Mouse (Mus musculus) gastrocnemius, postnatal 10 days (tissue): ENCODE results near the gene Rfx2. TPM values are rescaled to one million over a fixed set of nuclear protein-coding genes. Genes with fewer than 3 reads are reported as not detected.

Source experiments
- DNase-seq: peaks from one replicate; pipeline ENCODE4 v3.0.0; 2021; ENCODE audit warnings: mixed read lengths
- long read RNA-seq, 2 experiments: library from polyadenylated mRNA; stranded (forward); transcript quantifications; one replicate each; pipeline ENCODE4 v2.0.0; 2021
- total RNA-seq, 2 experiments: library from RNA; stranded (reverse); gene quantifications; 2 replicates each; pipeline ENCODE4 v1.2.3; 2021

Rfx2 gene
- 1 to 10 TPM; 2.6 to 5.5 TPM for total RNA-seq
- long read RNA-seq, experiment 1, partial matches to known transcripts: 5 of 9 reads
- long read RNA-seq, experiment 1, other reads (novel, unspliced or antisense): 2 of 9 reads
- long read RNA-seq, experiment 2, partial matches to known transcripts: 0 of 5 reads
- long read RNA-seq, experiment 2, other reads (novel, unspliced or antisense): 1 of 5 reads

DNA sequence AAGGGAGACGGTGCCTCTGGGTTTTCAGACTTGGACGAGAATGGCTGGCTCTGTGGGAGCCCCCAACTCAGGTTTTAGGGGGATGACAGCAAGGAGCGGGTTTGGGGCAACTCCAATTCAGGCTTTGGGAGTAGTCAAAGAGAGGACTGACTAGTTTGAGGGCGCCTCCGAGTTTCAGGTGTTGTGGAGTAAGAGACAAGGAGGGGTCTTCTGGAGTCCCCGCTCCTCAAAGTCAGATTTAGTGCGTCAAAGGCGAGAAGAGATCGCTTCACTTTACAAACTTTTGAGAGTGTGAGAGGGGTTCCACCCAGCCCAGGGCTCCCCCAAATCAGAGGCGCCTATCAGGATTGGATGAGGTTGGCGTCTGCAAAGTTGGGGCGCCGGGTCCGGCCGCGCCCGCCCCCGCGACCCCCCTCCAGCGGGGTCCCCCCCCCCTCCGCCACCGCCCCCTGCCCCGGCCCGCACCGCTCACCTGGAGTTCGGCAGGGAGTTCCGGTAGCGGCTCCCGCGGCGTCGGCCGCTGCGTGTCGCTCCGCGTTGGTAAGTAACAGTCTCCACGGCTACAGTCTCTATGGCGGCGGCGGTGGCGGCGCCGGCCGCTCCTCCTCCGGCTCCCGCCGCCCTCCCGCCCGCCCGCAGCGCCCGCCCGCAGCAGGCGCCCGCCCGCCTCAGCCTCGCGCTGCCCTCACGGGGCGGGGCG is at the start of gene Rfx2:
Gene Rfx2 (minus strand): TSS at position 603 of the 700 bp plus-strand sequence.
- DNase-seq: no peak

DNA sequence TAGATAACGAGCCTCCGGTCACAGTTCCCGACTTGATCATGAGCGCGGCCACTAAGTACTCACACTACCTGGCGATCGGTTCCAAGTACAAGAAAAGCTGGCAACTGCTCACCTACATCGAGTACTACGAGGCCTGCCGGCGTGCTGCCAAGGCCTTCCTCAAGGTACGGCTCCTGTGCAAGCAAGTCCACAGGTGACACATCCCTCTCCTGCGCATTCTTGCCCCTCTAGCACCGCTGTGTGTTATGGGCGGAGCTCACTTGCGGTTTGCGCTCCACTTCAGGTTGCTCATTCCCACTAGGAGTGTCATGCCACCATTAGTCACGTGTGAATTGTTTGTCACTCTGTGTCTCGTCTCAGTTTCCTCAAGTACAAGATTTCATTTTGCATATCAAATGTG is 46.6 kb upstream of the Rfx2 start:
- DNase-seq: no peak

DNA sequence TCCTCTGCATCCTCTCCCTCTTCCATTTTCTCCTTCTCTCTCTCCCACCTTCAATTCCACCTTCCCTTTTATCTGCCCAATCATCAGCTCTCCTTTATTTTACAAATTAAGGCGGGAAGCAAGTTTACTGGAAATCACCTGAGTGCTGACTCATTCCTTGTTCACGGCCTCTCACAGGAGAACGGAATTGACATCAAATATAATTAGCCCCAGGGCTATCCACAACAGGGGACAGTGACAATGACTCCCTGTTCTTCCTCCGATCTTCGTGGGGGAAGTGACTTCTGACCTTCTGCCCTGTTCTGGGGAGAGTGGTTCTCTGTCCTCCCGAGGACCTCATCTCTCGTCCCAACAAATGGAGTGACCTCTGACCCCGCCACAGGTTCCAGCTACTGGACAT is 46.2 kb upstream of the Rfx2 start:
- DNase-seq: no peak

DNA sequence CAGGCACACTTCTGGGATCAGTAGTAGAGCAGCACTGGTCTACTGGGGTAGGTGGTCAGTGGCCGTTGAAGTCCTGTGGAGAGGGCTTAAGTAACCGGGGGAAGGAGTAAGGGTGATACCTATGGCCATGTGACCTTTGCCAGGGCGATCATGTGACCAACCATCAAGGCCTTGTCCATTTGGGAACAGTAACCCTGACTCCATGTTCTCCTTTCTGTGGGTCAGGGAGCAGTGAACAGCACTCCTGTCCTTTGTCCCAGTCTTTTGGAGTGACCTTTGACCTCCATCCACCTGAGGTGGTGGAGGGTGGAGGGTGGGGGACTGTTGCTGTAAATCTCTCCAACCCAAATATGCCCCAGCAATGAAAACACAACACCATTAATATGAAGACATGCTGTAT is 45.7 kb upstream of the Rfx2 start:
- DNase-seq: no peak

DNA sequence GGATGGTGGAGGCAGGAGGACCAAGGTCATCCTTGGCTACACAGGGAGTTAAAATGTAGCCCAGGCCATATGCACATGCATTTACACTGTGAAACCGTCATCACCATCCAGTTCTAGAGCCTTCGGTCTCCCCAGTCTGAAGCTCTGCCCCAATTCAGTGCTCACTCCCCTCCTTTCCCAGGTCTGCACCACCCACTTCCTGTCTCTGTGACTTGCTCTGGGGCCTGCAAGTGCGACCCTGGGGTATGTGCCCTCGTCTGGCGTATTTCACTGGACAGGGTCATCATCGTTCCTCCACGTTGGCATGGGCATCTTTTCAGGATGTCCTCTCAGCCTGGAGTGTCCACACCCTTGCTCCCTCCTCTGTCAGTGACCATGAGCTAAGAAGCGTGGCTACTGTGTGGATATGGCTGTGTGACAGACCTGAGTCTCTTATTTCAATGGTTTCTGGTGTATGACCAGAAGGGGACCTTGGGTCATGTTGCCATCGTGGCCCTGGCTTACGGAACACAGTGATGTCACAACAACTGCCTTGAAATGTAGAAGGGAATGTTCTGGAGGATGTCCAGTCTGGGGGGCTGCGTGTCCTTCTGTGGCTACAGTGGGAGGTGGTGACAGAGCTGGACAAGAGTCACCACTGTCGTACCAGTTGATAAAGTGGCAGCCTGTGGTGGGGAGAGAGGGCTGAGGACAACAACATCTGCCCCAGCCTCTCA is 44.3 kb upstream of the Rfx2 start, which contains the start of gene 1700061G19Rik:
Gene 1700061G19Rik (plus strand): TSS at position 542 of the 716 bp plus-strand sequence.
- no peak for DNase-seq

DNA sequence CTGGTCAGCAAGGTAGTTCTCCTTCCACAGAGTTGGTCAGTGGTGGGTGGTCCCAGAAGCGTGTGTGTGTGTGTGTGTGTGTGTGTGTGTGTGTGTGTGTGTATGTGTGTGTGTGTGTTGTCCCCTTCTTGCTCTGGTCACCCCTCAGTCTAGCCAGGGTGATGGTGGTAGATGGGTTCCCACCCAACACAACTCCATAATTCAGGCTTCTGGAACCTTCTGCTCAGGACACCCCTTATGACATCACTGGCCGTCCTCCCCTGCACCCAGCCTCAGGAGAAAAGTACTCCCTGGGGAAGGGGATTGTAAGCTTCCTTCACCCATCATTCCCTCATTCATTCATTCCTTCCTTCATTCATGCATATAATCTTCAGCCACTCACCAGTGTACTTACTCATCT is 43.4 kb upstream of the Rfx2 start, which contains the start of gene Acsbg2:
Gene Acsbg2 (minus strand): TSS at position 211 of the 400 bp plus-strand sequence.
- no peak for DNase-seq

DNA sequence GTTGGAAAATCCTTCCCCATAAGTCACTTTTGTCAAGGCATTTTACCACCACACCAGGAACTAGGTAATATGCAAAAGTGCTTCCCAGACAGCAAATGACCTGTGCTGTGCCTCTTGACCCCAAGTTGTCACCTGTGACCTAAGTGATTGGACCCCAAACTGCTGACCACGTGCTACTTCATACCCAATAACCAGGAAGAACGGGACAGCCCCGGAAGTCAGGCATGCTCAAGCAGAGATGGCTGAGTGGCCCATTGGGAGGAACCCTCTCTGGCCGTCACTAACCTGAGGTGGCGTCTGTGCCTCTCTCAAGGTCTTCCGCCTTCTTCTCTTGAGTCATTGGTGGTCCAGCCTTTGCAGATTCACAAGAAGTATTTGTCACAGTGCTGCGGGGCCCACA is 41.7 kb upstream of the Rfx2 start:
- no peak for DNase-seq

DNA sequence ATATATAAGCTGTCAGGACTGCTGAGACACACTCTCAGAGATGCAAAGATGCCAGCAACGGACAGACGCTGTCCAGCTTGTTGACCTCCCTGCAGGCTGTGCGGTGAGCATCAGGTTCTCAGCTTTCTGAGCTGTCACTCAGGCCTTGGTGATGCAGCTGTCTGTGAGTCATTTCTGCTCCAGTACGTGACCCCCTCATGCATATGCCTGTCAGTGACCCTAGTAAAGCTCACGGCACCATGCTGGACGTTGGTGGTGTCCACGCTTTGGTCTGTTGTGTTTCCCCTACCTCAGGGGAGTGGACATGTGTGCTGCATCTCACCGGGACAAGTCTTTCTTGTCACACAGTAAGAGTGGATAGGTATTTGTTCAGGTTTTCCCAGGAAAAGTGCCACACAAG is 41.0 kb upstream of the Rfx2 start:
- DNase-seq: no peak

DNA sequence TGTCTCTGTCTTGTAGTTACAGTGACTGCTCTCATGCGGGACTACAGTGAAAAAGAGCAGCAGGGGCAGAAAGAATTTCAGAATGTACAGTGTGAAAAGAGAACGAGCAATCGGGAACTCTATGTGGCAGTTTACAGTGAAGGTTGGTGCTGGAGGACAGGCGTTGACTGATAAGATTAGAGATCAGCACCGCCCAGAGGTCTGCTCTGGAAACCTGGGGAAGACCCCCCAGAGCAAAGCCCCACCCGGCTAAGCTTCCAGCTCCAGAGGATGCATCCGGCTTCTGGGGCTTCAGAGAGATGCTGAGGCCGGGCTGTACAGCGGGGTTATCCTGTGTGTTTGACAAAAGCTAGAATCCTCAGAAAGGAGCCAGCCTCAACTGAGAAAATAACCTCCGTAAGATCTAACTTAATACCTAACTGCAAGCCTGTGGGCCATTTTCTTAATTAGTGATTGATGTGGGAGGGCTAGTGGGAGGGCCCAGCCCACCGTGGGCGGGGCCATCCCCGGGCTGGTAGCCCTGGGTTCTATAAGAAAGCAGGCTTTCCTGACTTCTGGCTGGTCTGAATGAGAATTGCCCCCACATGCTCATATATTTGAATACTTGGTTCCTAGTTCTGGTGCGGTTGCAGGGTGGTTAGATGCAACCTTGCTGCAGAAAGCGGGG is 39.6 kb upstream of the Rfx2 start:
- DNase-seq: no peak

DNA sequence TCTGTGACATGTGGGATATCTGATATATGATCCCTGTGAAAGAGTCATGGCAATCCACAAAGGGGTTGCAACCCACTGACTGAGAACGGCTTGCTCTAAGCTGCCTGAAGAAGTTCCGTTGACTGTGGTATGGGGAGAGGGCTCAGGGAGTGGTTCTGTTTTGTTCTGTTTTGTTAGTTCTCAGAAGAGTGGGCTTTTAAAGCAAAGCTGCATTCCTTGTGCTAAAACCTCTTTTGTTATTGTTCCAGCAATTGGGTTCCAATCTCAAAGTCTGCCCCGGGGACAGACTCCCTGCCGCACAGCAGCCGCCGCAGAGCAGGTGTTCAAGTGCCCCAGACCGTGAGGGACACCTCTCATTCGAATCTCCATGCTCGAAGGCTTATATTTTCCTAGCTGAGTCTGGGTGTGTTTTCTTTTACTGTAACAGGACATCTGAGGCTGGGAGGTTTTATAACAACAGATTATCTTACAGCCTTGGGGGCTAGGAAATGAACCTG is 38.7 kb upstream of the Rfx2 start:
- no peak for DNase-seq

DNA sequence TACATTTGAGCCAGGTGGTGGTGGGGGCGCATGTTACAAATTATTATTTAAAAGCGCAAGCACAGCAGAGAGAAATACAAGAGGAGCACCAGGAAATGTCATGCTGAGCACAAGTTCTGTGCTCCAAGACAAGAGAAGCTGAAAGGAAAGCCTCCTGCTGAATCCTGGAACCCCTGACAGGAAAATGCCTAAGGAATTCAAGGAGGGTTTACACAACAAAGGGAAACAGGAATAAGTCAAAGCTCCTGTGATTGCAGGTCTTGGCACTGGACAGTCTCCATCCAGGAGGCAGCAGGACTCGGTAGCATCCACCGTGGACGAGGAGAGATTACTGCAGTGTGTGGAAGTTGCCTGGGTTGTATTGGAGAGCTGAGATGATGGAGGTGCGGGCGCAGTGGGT is 35.3 kb upstream of the Rfx2 start:
- peak; percentile 20 for DNase-seq

DNA sequence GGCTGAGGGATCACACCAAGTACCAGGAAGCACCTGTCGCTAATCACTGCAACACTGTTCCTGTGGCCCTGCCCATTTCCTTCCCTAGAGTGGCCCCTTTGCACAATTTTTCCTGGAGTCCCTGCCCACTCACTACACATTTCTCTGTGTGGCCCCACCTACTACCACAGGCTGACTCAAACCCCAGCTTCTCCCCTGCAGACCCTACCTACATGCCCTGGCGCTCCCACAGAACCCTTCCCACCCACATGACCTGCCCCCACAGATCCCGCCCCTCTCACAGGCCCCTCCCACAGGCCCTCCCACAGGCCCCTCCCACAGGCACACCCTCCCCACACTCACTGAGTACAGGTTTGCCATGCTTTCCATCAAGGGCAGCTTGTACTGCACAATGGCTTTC is 30.4 kb upstream of the Rfx2 start:
- no peak for DNase-seq

DNA sequence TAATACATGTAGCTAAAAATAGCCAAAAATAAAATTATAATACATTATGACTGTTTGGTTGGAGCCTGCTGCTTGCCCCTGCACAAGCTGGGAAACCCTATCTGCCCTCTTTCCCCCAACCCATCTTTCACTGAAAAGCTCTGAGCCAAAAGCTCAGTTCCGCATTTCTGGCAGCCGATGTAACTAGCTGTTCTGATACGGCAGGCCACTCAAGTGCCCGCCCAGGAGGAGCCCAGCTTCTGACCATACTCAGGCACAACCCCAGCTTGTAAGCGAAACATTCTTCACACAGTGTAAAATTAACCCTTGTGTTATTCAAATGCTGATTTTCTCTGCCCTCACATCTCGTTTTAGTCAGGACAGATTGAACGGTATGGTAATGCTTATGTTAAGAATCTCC is 28.1 kb upstream of the Rfx2 start:
- DNase-seq: no peak

DNA sequence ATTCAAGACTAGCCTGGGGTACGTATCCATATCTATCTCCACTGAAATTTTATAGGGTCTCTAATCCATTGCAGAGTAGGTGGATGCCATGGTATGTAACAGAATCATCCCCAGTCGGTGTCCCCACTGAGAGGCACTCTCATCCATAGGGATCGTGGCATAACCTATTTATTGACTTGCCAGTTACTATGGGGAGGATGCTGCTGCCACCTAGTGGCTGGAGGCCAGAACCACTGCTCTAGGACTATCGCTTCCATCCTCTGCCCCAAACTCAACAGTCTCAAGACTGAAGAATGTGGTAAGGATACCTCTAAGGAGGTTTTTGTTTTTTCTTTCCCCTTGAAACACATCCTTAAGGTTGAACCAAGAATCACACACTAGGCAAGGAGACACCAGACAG is 27.4 kb upstream of the Rfx2 start:
- peak; percentile 75 for DNase-seq

DNA sequence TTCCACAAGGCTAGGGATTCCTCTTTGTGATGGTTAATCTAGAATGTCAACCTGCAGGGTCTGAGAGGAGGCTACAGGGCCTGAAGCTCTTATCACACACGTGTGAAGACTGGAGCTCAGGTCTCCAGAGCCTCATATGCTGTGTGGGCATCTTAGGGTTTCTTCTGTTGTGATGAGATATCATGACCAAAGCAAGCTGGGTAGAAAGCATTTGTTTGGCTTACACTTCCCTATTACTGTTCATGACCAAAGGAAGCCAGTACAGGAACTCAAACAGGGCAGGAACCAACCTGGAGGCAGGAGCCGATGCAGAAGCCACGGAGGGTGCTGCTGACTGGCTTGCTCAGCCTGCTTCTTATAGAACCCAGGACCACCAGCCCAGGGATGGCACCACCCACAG is 24.6 kb upstream of the Rfx2 start:
- DNase-seq: no peak

DNA sequence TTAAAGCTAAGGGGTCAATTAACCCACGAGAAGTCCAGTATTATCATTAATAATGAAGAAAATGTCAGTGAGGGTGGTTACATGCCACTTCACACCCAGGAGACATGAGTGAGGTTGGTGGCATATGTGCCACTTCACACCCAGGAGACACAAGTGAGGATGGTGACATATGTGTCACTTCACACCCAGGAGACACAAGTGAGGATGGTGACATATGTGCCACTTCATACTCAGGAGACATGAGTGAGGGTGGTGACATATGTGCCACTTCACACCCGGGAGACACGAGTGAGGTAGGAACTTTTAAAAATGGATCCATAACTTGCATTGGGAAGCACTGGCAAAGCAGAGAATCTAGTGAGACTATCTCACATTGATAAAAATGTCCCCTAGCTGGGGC is 20.4 kb upstream of the Rfx2 start:
- no peak for DNase-seq

DNA sequence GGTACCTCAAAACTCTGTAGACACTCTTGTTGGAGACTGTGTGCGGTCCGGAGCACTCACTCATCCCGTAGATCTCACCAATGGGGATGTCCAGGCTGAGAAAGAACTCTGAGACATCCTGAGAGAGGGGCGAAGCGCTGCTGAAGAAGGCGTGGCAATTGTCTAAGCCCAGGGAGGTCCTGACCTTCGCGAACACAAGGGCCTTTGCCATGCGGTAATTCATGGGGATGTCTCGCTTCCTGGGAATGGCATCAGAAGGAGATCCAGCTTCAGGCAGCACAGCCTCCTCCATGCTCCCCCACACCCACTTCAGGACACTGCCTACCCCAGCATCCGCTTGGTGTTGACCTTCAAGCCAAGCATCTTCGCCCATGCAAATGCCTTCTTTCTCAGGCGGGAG is 18.9 kb upstream of the Rfx2 start:
- DNase-seq: no peak

DNA sequence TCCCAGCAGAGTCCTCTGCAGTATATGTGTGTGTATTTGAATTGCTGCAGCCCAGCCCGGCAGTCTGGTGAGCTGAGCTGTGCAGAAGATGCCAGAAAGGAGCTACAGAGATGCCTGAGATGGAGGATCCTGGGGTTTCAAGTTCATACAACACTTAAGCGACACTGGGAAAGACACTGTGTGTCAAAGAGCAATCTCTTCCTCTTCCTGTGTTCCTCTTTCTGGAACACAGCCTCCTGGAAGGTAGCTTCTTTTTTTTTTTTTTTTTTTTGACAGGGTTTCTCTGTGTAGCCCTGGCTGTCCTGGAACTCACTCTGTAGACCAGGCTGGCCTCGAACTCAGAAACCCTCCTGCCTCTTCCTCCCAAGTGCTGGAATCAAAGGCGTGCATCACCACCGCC is 18.0 kb upstream of the Rfx2 start:
- no peak for DNase-seq

DNA sequence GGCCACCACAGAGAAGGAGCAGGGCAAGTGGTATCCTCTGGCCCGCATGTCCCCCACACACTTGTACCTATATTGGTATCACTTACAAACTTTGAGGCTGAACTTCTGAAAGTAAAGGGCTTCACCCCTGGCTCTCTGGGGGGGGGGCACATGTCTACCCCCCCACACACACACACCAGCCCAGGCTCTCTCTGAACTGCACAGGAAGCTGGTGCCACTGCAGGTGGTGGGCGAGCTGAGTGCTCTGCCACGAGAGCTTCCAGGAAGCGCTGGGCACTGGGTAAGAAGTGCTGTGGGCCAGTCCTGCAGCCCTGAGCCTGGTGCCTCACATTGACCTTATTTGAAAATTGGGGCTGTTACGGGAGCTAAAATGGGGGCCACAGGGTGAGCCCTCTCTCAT is 12.9 kb upstream of the Rfx2 start:
- DNase-seq: no peak

DNA sequence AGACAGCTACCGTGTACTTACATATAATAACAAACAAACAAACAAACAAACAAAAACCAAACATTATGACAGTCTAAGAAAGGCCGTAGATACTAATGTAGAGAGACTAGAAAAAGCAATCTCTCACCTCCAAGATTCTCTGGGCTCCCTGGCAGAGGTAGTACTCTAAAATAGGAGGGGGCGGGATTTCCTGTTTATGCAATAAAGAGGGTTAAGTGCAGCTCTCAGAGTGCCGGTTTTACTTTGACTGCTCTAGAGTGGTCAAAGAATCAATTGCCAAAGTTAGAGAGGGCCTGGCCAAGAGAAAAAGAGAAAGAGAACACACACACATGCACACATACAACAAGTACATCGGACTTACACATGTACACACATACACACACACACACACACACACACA is 11.4 kb upstream of the Rfx2 start:
- DNase-seq: no peak

DNA sequence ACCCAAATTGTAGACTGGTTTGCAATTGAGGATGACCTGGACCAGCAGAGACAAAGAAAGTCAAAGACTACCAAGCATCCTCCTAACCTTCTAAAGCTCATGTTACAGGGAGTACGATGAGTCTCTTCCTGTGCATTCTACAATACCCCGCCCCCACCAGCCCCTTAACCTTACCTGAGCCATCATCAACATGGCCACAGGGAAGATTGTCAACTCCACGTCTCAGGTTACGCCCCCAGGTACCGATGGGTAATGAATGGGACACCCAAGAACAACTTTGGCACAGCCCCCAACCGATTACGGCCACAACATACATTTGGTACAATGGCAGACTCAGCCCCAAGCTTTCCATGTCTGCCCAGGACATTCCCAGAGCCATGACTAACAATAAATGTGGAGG is 9.7 kb upstream of the Rfx2 start:
- DNase-seq: no peak

DNA sequence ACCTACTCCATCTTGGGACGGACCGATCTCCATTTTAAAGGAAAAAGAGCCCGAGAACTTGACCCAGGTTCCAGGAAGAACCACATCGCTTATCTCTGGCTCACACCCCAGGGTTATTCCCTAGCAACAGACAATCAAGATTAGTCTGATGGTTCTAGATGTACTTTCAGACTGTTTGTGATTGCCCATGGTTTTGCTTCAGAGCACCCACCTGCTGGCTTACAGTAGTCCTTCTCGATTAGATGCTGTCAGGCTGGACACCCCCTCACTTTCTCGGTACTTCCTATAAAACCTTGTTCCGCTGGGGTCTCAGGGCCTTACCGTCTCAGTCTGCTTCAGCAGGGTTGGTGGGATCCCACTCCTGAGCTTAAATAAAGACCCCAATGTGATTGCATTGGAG is 5.5 kb upstream of the Rfx2 start:
- DNase-seq: no peak

DNA sequence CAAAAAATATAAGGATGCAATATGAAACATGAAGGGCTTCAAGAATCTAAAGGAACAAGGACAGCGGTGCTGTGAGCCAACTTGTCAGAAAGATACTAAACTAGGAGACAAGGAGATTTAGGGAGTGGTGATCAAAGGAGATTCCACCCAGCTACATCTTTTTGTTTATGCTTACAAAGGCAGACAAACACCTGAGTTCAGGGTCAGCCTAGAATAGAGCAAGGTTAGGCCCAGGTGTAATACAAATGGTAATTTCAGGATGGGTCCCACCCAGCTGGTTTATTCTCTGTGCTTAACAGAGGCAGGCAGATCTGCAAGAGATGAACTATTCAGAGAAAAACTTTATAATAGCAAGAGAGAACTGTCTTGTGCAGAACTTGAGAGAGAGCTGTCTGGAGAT is 2.6 kb upstream of the Rfx2 start:
- no peak for DNase-seq
